Mouse (Mus musculus) spleen, postnatal 14 days (tissue): ENCODE measurements around the gene Dhx37.

Source experiments
- DNase-seq, 2 experiments: peaks; one replicate each; pipeline ENCODE4 v3.0.0; 2021 to 2022; ENCODE audit warnings: low spot score in 2 of 2

The Dhx37 gene

GRCm38 (mm10) chr5:125433793-125434337 is at the start of gene Dhx37:
Gene Dhx37 (minus strand): TSS chr5:125434121.
- DNase-seq: peak; percentile 83 to 88

- DNase-seq: no peak
These were observed 48.6 kb upstream of the Dhx37 start for GRCm38 (mm10) chr5:125482474-125482873.

GRCm38 (mm10) chr5:125480434-125481231 is 46.7 kb upstream of the Dhx37 start:
- DNase-seq: no peak

GRCm38 (mm10) chr5:125479376-125479775 is 45.5 kb upstream of the Dhx37 start:
- DNase-seq: no peak

GRCm38 (mm10) chr5:125478037-125478436 is 44.1 kb upstream of the Dhx37 start:
- no peak for DNase-seq

GRCm38 (mm10) chr5:125477533-125477932 is 43.6 kb upstream of the Dhx37 start:
- no peak for DNase-seq

GRCm38 (mm10) chr5:125476799-125477198 is 42.9 kb upstream of the Dhx37 start:
- no peak for DNase-seq

GRCm38 (mm10) chr5:125476286-125476625 is 42.3 kb upstream of the Dhx37 start:
- DNase-seq: no peak

- DNase-seq: peak; percentile 99 to 100
These were observed 41.8 kb upstream of the Dhx37 start, which contains the start of gene Aacs for GRCm38 (mm10) chr5:125475601-125476285. Gene Aacs (plus strand): TSS chr5:125475814.

GRCm38 (mm10) chr5:125475030-125475429 is 41.1 kb upstream of the Dhx37 start:
- no peak for DNase-seq

GRCm38 (mm10) chr5:125472796-125473475 is 39.0 kb upstream of the Dhx37 start:
- no peak for DNase-seq

GRCm38 (mm10) chr5:125470713-125471112 is 36.8 kb upstream of the Dhx37 start:
- no peak for DNase-seq

- DNase-seq: no peak
These were observed 33.3 kb upstream of the Dhx37 start for GRCm38 (mm10) chr5:125467261-125467660.

GRCm38 (mm10) chr5:125466483-125466882 is 32.6 kb upstream of the Dhx37 start:
- DNase-seq: no peak

GRCm38 (mm10) chr5:125465701-125466106 is 31.8 kb upstream of the Dhx37 start:
- peak; percentile 89 to 94 for DNase-seq

- DNase-seq: no peak
These were observed 31.3 kb upstream of the Dhx37 start for GRCm38 (mm10) chr5:125465192-125465591.

- DNase-seq: peak; percentile 33 to 47
These were observed 28.0 kb upstream of the Dhx37 start for GRCm38 (mm10) chr5:125461868-125462445.

- DNase-seq: no peak
These were observed 26.7 kb upstream of the Dhx37 start for GRCm38 (mm10) chr5:125460574-125460973.

GRCm38 (mm10) chr5:125457538-125457937 is 23.6 kb upstream of the Dhx37 start:
- no peak for DNase-seq

GRCm38 (mm10) chr5:125456100-125456499 is 22.2 kb upstream of the Dhx37 start:
- no peak for DNase-seq

- no peak for DNase-seq
These were observed 18.7 kb upstream of the Dhx37 start for GRCm38 (mm10) chr5:125452573-125452972.

GRCm38 (mm10) chr5:125449306-125449705 is 15.4 kb upstream of the Dhx37 start:
- no peak for DNase-seq
